Mouse (Mus musculus): ENCODE results near the gene Slc35f3. TPM values are rescaled to one million over a fixed set of nuclear protein-coding genes. Genes with fewer than 3 reads are reported as not detected.

Slc35f3 gene
- not detected for total RNA-seq (2021)
- long read RNA-seq, experiment 1 = 0 reads
- long read RNA-seq, experiment 2 = 0 reads

- intact Hi-C loops (cut with DNase I) = no loop called here
- peak; percentile 7 to 18 for DNase-seq
Observed at GRCm38 (mm10) chr8:126298296-126299093, at the start of gene Slc35f3. Slc35f3 (plus strand) TSS chr8:126298558.

GRCm38 (mm10) chr8:126250486-126250885, 47.9 kb upstream of the Slc35f3 start:
- intact Hi-C loops (cut with DNase I) = no loop called here
- no peak for DNase-seq

- intact Hi-C loops (cut with DNase I) = loop anchor here (5.0 kb wide), 2 partner anchors 126 to 716 kb away; partner anchors contain the start of gene Rbm34
Observed at GRCm38 (mm10) chr8:126256585-126257391, 41.6 kb upstream of the Slc35f3 start.

GRCm38 (mm10) chr8:126257392-126257681, 41.0 kb upstream of the Slc35f3 start:
- no peak for DNase-seq
- intact Hi-C loops (cut with DNase I) = loop anchor here (5.0 kb wide), 2 partner anchors 125 to 715 kb away; partner anchors contain the start of gene Rbm34

More at GRCm38 (mm10) chr8:126256585-126257391, 41.6 kb upstream of the Slc35f3 start:
- no peak for DNase-seq

- peak; percentile 66 to 78 for DNase-seq
- intact Hi-C loops (cut with DNase I) = loop anchor here (5.0 kb wide), 2 partner anchors 124 to 714 kb away; partner anchors contain the start of gene Rbm34
Observed at GRCm38 (mm10) chr8:126258175-126258781, 40.1 kb upstream of the Slc35f3 start.

GRCm38 (mm10) chr8:126265186-126265585, 33.2 kb upstream of the Slc35f3 start:
- intact Hi-C loops (cut with DNase I) = loop anchor here (2.0 kb wide), 1 partner anchor 218 kb away; no protein-coding TSS in a partner anchor
- DNase-seq = no peak

- DNase-seq = no peak
- intact Hi-C loops (cut with DNase I) = no loop called here
Observed at GRCm38 (mm10) chr8:126267118-126267517, 31.2 kb upstream of the Slc35f3 start.

GRCm38 (mm10) chr8:126269733-126270132, 28.6 kb upstream of the Slc35f3 start:
- no peak for DNase-seq
- intact Hi-C loops (cut with DNase I) = no loop called here

GRCm38 (mm10) chr8:126272445-126272844, 25.9 kb upstream of the Slc35f3 start:
- intact Hi-C loops (cut with DNase I) = no loop called here
- no peak for DNase-seq

GRCm38 (mm10) chr8:126273066-126273465, 25.3 kb upstream of the Slc35f3 start:
- DNase-seq = peak in 1 of 2 experiments; percentile 6
- intact Hi-C loops (cut with DNase I) = no loop called here

GRCm38 (mm10) chr8:126274866-126275360, 23.4 kb upstream of the Slc35f3 start:
- no peak for DNase-seq
- intact Hi-C loops (cut with DNase I) = no loop called here

GRCm38 (mm10) chr8:126275886-126276285, 22.5 kb upstream of the Slc35f3 start:
- no peak for DNase-seq
- intact Hi-C loops (cut with DNase I) = no loop called here

GRCm38 (mm10) chr8:126291951-126292350, 6.4 kb upstream of the Slc35f3 start:
- DNase-seq = no peak
- intact Hi-C loops (cut with DNase I) = no loop called here

- peak in 1 of 2 experiments; percentile 50 for DNase-seq
Observed at GRCm38 (mm10) chr8:126297284-126297845, 993 bp upstream of the Slc35f3 start.

GRCm38 (mm10) chr8:126299333-126299732, 975 bp downstream of the Slc35f3 start:
- no peak for DNase-seq
- intact Hi-C loops (cut with DNase I) = no loop called here

More at GRCm38 (mm10) chr8:126297284-126297845, 993 bp upstream of the Slc35f3 start:
- intact Hi-C loops (cut with DNase I) = no loop called here

GRCm38 (mm10) chr8:126300350-126300749, 2.0 kb downstream of the Slc35f3 start:
- intact Hi-C loops (cut with DNase I) = no loop called here
- DNase-seq = no peak

GRCm38 (mm10) chr8:126301580-126301979, 3.2 kb downstream of the Slc35f3 start:
- intact Hi-C loops (cut with DNase I) = no loop called here

GRCm38 (mm10) chr8:126307164-126307563, 8.8 kb downstream of the Slc35f3 start:
- intact Hi-C loops (cut with DNase I) = no loop called here
- no peak for DNase-seq

More at GRCm38 (mm10) chr8:126301580-126301979, 3.2 kb downstream of the Slc35f3 start:
- no peak for DNase-seq

- intact Hi-C loops (cut with DNase I) = no loop called here
- DNase-seq = peak; percentile 33 to 49
Observed at GRCm38 (mm10) chr8:126309015-126309414, 10.7 kb downstream of the Slc35f3 start.

GRCm38 (mm10) chr8:126324931-126325330, 26.6 kb downstream of the Slc35f3 start:
- intact Hi-C loops (cut with DNase I) = no loop called here
- DNase-seq = no peak

All from heart, postnatal 14 days (tissue).